Mouse (Mus musculus) frontal cortex, postnatal 10 days (tissue): ENCODE results near the gene Dcun1d4.

Experiments
- DNase-seq, 2 experiments: peaks; one replicate each; pipeline ENCODE4 v3.0.0; 2022; ENCODE audit warnings: low spot score in 2 of 2, mixed read lengths in 1 of 2

Gene Dcun1d4

GRCm38 (mm10) chr5:73586597-73586996 lies 105.8 kb downstream of the Dcun1d4 start:
- no peak for DNase-seq

GRCm38 (mm10) chr5:73587119-73587518 lies 106.3 kb downstream of the Dcun1d4 start:
- DNase-seq = no peak

GRCm38 (mm10) chr5:73598943-73599695 lies 118.3 kb downstream of the Dcun1d4 start:
- DNase-seq = no peak

GRCm38 (mm10) chr5:73599991-73600390 lies 119.2 kb downstream of the Dcun1d4 start:
- DNase-seq = no peak

GRCm38 (mm10) chr5:73601361-73601763 lies 120.6 kb downstream of the Dcun1d4 start:
- DNase-seq = no peak

GRCm38 (mm10) chr5:73602865-73603264 lies 122.1 kb downstream of the Dcun1d4 start:
- DNase-seq = no peak

GRCm38 (mm10) chr5:73604542-73604941 lies 123.7 kb downstream of the Dcun1d4 start:
- DNase-seq = no peak

GRCm38 (mm10) chr5:73604964-73605363 lies 124.2 kb downstream of the Dcun1d4 start:
- no peak for DNase-seq
